Mouse (Mus musculus) stomach, postnatal 0 days (tissue): ENCODE results near the gene D430019H16Rik. TPM values are rescaled to one million over a fixed set of nuclear protein-coding genes. Genes with fewer than 3 reads are reported as not detected.

Experiments
- ATAC-seq: fragments of 200-750 bp; cut with Nextera tagmentation; 2 replicates; pipeline ENCODE4 v1.8.0; 2017; ENCODE audit not compliant: low FRiP score, low TSS enrichment
- DNase-seq: peaks from one replicate; pipeline ENCODE4 v3.0.0-alpha.2; 2016; ENCODE audit warnings: low spot score
- H3K27ac ChIP-seq: fragments of 300-500 bp; sonication (generic); replicated peaks from 2 replicates; pipeline ENCODE4 v1.5.1; 2014; ENCODE audit warnings: mild to moderate bottlenecking, control low read depth
- H3K27me3 ChIP-seq: fragments of 300-500 bp; sonication (generic); 2 replicates; pipeline ENCODE4 v1.6.1; 2014; ENCODE audit warnings: low read length; ENCODE audit not compliant: control insufficient read depth, insufficient read depth
- H3K36me3 ChIP-seq: fragments of 300-500 bp; sonication (generic); 2 replicates; pipeline ENCODE4 v1.6.1; 2014; ENCODE audit warnings: low read length, mixed read lengths; ENCODE audit not compliant: control insufficient read depth, insufficient read depth
- H3K4me1 ChIP-seq: fragments of 300-500 bp; sonication (generic); replicated peaks from 2 replicates; pipeline ENCODE4 v1.6.1; 2014; ENCODE audit warnings: antibody characterized with exemption; ENCODE audit not compliant: control insufficient read depth, insufficient read depth
- H3K4me2 ChIP-seq: fragments of 300-500 bp; sonication (generic); replicated peaks from 2 replicates; pipeline ENCODE4 v1.6.1; 2014; ENCODE audit warnings: low read depth, mild to moderate bottlenecking, control low read depth, moderate library complexity
- H3K4me3 ChIP-seq: fragments of 300-500 bp; sonication (generic); 2 replicates; pipeline ENCODE4 v1.5.1; 2014; ENCODE audit warnings: low read depth, low read length, control low read depth
- H3K9ac ChIP-seq: fragments of 300-500 bp; sonication (generic); 2 replicates; pipeline ENCODE4 v1.6.1; 2014; ENCODE audit warnings: mild to moderate bottlenecking, low read length, control low read depth, mixed read lengths
- H3K9me3 ChIP-seq: fragments of 300-500 bp; sonication (generic); 2 replicates; pipeline ENCODE4 v1.6.1; 2016; ENCODE audit warnings: low read length; ENCODE audit not compliant: control insufficient read depth
- CTCF ChIP-seq: IDR thresholded peaks from 2 replicates; pipeline ENCODE4 v1.5.1; 2016; ENCODE audit warnings: antibody characterized with exemption, low read depth, mild to moderate bottlenecking, moderate library complexity
- EP300 ChIP-seq: optimal IDR thresholded peaks from 2 replicates; pipeline ENCODE3; 2016; ENCODE audit warnings: antibody characterized with exemption
- WGBS: fragments of 180-500 bp; shearing (Covaris S2); extraction: QIAGEN DNeasy Blood & Tissue Kit; methylation state at CpG from one replicate; pipeline ENCODE4 v1.1.7; 2014; 5-methylcytosine and 5-hydroxymethylcytosine counted together
- polyA plus RNA-seq: library from polyadenylated mRNA; unstranded; fragments of >200 nt; fragmentation: Nextera tagmentation; extraction: Ambion mirVana; gene quantifications from 2 replicates; pipeline ENCODE4 v1.2.1, GENCODE M21; 2015

D430019H16Rik gene
- polyA plus RNA-seq, 1 experiment from 2014 or later, result 0.55 TPM

DNA sequence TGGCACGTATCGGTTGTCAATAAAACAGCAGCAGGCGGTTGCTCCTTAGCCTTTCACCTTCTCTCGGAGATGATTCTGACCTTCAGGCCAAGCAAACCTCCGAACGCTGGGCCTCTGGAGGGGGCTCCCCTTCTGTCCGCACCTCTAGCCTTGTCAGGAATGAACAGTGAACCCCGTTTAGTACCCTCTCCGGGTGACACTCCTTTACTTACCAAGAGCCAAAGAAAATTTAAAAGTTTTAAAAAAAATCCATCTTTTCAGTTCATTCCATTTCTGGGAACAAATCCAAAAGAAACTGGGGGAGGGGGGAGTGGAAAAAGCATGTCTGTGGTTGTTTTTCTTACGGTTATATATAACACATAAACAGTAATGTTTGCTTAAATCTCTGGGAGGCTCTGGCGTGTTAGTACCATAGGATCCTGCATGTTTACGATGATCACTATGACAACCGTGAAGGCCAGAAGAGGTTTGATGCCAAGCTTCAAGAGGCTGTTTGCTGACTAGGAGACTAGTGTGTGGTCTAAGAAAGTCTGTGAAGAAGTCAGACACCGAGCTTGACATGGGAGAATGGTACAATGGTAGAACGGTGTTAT is 67.6 kb downstream of the D430019H16Rik start:
- Histone ChIP-seq H3K36me3 (no peaks in the 10 kb centered on the region), H3K9ac (no peak overlapping the region), H3K4me3 (no peak overlapping the region), H3K4me2 (no peak overlapping the region), H3K27ac (no peak overlapping the region), H3K9me3 (no peaks in the 10 kb centered on the region), H3K4me1 (no peaks in the 10 kb centered on the region), H3K27me3 (no peaks in the 10 kb centered on the region)
- TF ChIP-seq EP300 (no peak), CTCF (no peak; the same call in 1 of the 2 replicates)
- WGBS, result 41% methylated on average over 15 of the region's 15 CpGs
- no peak for DNase-seq
- peak; percentile 40; the same call in 1 of the 2 replicates for ATAC-seq

DNA sequence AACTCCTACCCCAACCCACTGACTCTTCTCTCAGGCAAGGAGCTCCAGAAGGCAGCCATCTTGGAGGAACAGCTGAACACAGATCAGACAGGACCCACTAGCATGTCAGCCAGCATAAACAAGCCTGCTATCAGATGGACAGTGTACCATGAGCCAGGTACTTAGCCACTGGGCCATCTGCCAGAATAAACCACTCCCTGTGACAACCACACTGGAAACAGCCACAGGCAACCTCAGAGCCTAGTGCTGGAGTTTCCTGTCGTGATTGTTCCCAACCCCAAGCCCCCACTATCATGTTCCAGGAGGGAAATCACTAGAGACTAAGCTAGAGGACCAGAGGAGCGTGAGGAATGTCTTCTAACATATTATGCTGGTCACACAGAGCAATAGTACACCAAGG is 70.1 kb downstream of the D430019H16Rik start:
- TF ChIP-seq CTCF (no peak), EP300 (no peak)
- no peak overlapping the region for H3K4me3 ChIP-seq
- no peak overlapping the region for H3K27ac ChIP-seq
- no peak overlapping the region for H3K4me2 ChIP-seq
- DNase-seq (no peak), ATAC-seq (peak; percentile 27; the same call in 1 of the 2 replicates)
- no peaks in the 10 kb centered on the region for H3K9me3 ChIP-seq
- H3K36me3 ChIP-seq, result no peaks in the 10 kb centered on the region
- no peak overlapping the region for H3K9ac ChIP-seq
- no peaks in the 10 kb centered on the region for H3K4me1 ChIP-seq
- H3K27me3 ChIP-seq, result no peaks in the 10 kb centered on the region
- 49% methylated on average over 2 of the region's 2 CpGs for WGBS

DNA sequence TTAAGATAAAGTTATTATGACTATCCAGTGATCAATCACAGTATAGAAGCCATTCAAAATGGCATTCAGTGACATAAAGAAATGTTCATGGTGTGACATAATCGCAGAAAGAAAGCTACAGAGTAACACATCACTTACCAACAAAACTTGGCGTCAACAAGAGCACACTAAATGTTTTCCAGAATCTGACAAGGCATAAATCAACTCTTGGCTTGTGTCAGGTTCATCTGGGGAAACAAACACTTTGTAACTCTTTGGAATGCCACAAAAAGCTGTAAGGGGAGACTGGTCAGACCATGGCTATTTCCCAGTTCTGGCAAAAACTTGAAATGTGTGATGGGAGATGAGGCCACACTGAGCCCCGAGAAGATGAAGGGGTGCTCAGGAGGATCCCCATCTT is 72.5 kb downstream of the D430019H16Rik start:
- H3K27me3 ChIP-seq, result no peaks in the 10 kb centered on the region
- no peak overlapping the region for H3K9ac ChIP-seq
- no peak overlapping the region for H3K4me3 ChIP-seq
- DNase-seq, result no peak
- H3K4me1 ChIP-seq, result no peaks in the 10 kb centered on the region
- H3K9me3 ChIP-seq, result no peaks in the 10 kb centered on the region
- no peaks in the 10 kb centered on the region for H3K36me3 ChIP-seq
- WGBS, result 58% methylated on average over 3 of the region's 3 CpGs
- no peak for TF ChIP-seq CTCF
- no peak for TF ChIP-seq EP300
- ATAC-seq, result no peak
- H3K27ac ChIP-seq, result 0 out of 2 replicates have a peak overlapping the region, but pooled peaks have one; percentile 20
- H3K4me2 ChIP-seq, result no peak overlapping the region

DNA sequence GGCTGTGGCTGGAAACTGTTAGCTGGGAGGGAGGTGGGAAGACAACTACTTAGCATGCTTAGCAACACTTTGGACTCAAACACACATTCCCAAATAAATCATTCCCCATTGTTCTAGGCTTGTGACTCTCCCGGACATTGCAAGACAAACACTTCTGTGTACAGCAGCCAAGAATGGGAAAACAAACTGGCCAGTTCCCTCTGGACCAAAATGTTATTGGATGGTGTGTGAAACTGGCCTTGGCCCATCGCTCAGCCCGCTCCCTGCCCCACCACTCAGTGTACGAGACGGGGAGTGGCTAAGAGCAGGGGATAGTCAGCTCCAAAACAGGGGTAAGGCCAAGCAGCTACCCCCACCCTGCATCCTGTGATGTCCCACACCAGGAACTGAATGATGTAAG is 73.2 kb downstream of the D430019H16Rik start:
- H3K27me3 ChIP-seq, result no peaks in the 10 kb centered on the region
- no peak overlapping the region for H3K9ac ChIP-seq
- H3K36me3 ChIP-seq, result no peaks in the 10 kb centered on the region
- H3K9me3 ChIP-seq, result no peaks in the 10 kb centered on the region
- peak; percentile 82 for ATAC-seq
- no peak overlapping the region for H3K4me3 ChIP-seq
- H3K4me1 ChIP-seq, result no peaks in the 10 kb centered on the region
- DNase-seq, result no peak
- TF ChIP-seq EP300, result no peak
- no peak for TF ChIP-seq CTCF
- WGBS, result 40% methylated on average over 5 of the region's 5 CpGs
- H3K27ac ChIP-seq, result 0 out of 2 replicates have a peak overlapping the region, but pooled peaks have one; percentile 20
- no peak overlapping the region for H3K4me2 ChIP-seq

DNA sequence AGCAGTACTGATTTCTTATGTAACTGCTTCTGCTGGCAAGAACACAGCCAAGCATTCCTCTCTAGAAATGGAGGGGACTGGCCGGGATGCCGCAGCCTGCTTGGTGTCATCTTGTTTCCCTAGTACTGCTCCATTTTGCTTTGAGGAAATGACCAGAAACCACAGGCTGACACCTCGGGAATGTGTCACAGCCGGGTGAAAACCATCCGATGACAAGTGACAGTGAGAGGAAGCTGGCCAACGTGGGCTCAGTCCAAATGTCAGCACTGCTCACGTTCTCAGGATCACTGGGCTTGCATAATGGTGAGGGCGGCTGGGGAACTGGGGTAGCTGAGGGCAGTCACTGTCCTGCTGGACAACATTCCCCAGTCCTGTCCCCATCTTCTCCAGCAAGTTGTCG is 75.9 kb downstream of the D430019H16Rik start:
- no peaks in the 10 kb centered on the region for H3K9me3 ChIP-seq
- no peak for TF ChIP-seq EP300
- TF ChIP-seq CTCF, result no peak
- no peaks in the 10 kb centered on the region for H3K4me1 ChIP-seq
- H3K27me3 ChIP-seq, result no peaks in the 10 kb centered on the region
- H3K4me3 ChIP-seq, result no peak overlapping the region
- WGBS, result 58% methylated on average over 9 of the region's 9 CpGs
- H3K27ac ChIP-seq, result no peak overlapping the region
- no peak overlapping the region for H3K4me2 ChIP-seq
- no peaks in the 10 kb centered on the region for H3K36me3 ChIP-seq
- H3K9ac ChIP-seq, result no peak overlapping the region
- ATAC-seq, result no peak
- no peak for DNase-seq

DNA sequence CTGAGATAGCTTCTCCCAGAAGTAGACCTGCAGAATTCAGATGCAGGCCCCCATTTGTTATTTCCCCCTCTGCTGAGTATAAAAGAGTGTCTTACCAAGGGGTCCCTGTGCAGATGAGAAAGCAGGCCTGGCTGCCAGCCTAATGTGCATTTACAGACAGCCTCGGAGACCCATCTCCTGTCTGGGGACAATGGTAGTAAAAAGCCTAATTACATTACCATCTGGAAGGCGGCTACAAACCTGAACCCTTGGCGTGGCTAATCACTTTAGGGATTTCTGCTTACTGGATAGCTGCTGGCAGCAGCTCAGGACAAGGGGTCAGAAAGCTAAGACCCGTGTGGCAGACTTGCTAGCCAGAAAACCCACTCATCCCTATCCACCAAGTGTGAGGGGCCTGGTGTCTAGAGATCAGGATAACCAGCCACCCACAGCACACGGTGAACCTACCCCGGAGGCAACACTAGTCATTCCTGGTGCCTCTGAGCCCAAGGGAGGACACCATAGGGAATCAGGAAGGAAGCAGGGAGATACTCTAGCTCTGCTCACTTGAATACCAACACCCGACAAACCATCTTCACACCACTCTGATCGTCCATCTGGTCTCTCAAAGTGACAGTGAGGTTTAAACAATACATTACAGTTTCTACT is 78.2 kb downstream of the D430019H16Rik start:
- Histone ChIP-seq H3K4me1 (no peaks in the 10 kb centered on the region), H3K4me2 (no peak overlapping the region), H3K4me3 (no peak overlapping the region), H3K36me3 (no peaks in the 10 kb centered on the region), H3K27me3 (no peaks in the 10 kb centered on the region), H3K27ac (no peak overlapping the region), H3K9me3 (no peaks in the 10 kb centered on the region), H3K9ac (no peak overlapping the region)
- 60% methylated on average over 8 of the region's 8 CpGs for WGBS
- DNase-seq (no peak), ATAC-seq (no peak)
- TF ChIP-seq EP300, result no peak
